Mouse (Mus musculus) CH12.LX (cell line): ENCODE results near the gene Dqx1. TPM values are rescaled to one million over a fixed set of nuclear protein-coding genes. Genes with fewer than 3 reads are reported as not detected.

ENCODE experiments used
- DNase-seq: peaks from one replicate; pipeline ENCODE4 v3.0.0-alpha.2; 2013; ENCODE audit errors: extremely low read depth
- H3K27ac ChIP-seq: 2 replicates; pipeline ENCODE4 v1.5.1; 2012; ENCODE audit warnings: low read depth, mild to moderate bottlenecking, control low read depth, moderate library complexity; ENCODE audit not compliant: insufficient read depth
- H3K27me3 ChIP-seq: replicated peaks from 2 replicates; pipeline ENCODE3; 2012; ENCODE audit warnings: inconsistent platforms
- H3K36me3 ChIP-seq, 2 experiments: replicated peaks in 1 of 2; 2 replicates each; pipeline versions ENCODE3 to v1.6.1; 2012; ENCODE audit warnings: inconsistent platforms in 1 of 2, low read length in 1 of 2, mild to moderate bottlenecking in 1 of 2, mixed read lengths in 1 of 2, moderate library complexity in 1 of 2; ENCODE audit not compliant: control insufficient read depth in 1 of 2, insufficient read depth in 1 of 2
- H3K4me1 ChIP-seq, 2 experiments: 2 replicates each; pipeline ENCODE4 v1.6.1; 2012; ENCODE audit warnings: inconsistent platforms in 1 of 2, moderate library complexity in 1 of 2; ENCODE audit not compliant: insufficient read depth in 2 of 2, control insufficient read depth in 1 of 2
- H3K4me2 ChIP-seq: 2 replicates; pipeline ENCODE4 v1.6.1; 2012; ENCODE audit warnings: low read depth, mild to moderate bottlenecking, control low read depth; ENCODE audit not compliant: poor library complexity, insufficient read depth, severe bottlenecking
- H3K4me3 ChIP-seq, 3 experiments: fragments of 150-350 bp in 1 of 3; sonication (generic) in 1 of 3; replicated peaks in 1 of 3; 2 replicates each; pipeline versions ENCODE3 to v1.5.1; 2011 to 2012; ENCODE audit warnings: low read depth in 2 of 3, low read length in 2 of 3, mild to moderate bottlenecking in 2 of 3, moderate library complexity in 2 of 3, control low read depth in 1 of 3, improper control_type of control experiment in 1 of 3, inconsistent platforms in 1 of 3, mixed read lengths in 1 of 3; ENCODE audit not compliant: poor library complexity in 1 of 3
- H3K79me2 ChIP-seq: replicated peaks from 2 replicates; pipeline ENCODE4 v1.6.1; 2012; ENCODE audit warnings: mild to moderate bottlenecking, moderate library complexity; ENCODE audit not compliant: control insufficient read depth, poor library complexity, insufficient read depth, severe bottlenecking; ENCODE audit errors: extremely low read depth
- H3K9ac ChIP-seq: 2 replicates; pipeline ENCODE4 v1.6.1; 2012; ENCODE audit warnings: low read depth, mild to moderate bottlenecking, control low read depth, moderate library complexity; ENCODE audit not compliant: insufficient read depth
- H3K9me3 ChIP-seq: replicated peaks from 2 replicates; pipeline ENCODE3; 2012; ENCODE audit warnings: low read length, inconsistent platforms, mixed read lengths
- BHLHE40 ChIP-seq: IDR thresholded peaks from 2 replicates; pipeline ENCODE4 v1.6.1; 2011; ENCODE audit warnings: mild to moderate bottlenecking, low read depth, low read length, improper control_type of control experiment
- CHD1 ChIP-seq: IDR thresholded peaks from 2 replicates; pipeline ENCODE4 v1.6.1; 2012; ENCODE audit warnings: low read depth, low read length, improper control_type of control experiment, inconsistent platforms
- CHD2 ChIP-seq: IDR thresholded peaks from 2 replicates; pipeline ENCODE4 v1.6.1; 2011; ENCODE audit warnings: low read length, improper control_type of control experiment
- E2F4 ChIP-seq: IDR thresholded peaks from 2 replicates; pipeline ENCODE4 v1.6.1; 2011; ENCODE audit warnings: low read depth, low read length, improper control_type of control experiment; ENCODE audit not compliant: insufficient replicate concordance
- ELF1 ChIP-seq: IDR thresholded peaks from 2 replicates; pipeline ENCODE4 v1.6.1; 2014; ENCODE audit warnings: low read depth, mild to moderate bottlenecking, inconsistent platforms, low read length, improper control_type of control experiment
- ETS1 ChIP-seq: conservative IDR thresholded peaks from 2 replicates; pipeline ENCODE4 v1.6.1; 2012; ENCODE audit warnings: low read depth, mild to moderate bottlenecking, inconsistent platforms, low read length, improper control_type of control experiment, moderate library complexity
- GABPA ChIP-seq: IDR thresholded peaks from 2 replicates; pipeline ENCODE4 v1.6.1; 2012; ENCODE audit warnings: low read depth, low read length, improper control_type of control experiment, inconsistent platforms; ENCODE audit not compliant: insufficient replicate concordance
- HCFC1 ChIP-seq: IDR thresholded peaks from 2 replicates; pipeline ENCODE4 v1.6.1; 2012; ENCODE audit warnings: low read depth, mild to moderate bottlenecking, inconsistent platforms, low read length, improper control_type of control experiment
- IRF4 ChIP-seq: IDR thresholded peaks from 2 replicates; pipeline ENCODE4 v1.6.1; 2014; ENCODE audit warnings: low read depth, mild to moderate bottlenecking, inconsistent platforms, low read length, improper control_type of control experiment
- KAT2A ChIP-seq: IDR thresholded peaks from 2 replicates; pipeline ENCODE4 v1.6.1; 2012; ENCODE audit warnings: low read length, improper control_type of control experiment, inconsistent platforms; ENCODE audit not compliant: insufficient replicate concordance
- MAFK ChIP-seq: IDR thresholded peaks from 2 replicates; pipeline ENCODE4 v1.6.1; 2011; ENCODE audit warnings: low read length, improper control_type of control experiment; ENCODE audit not compliant: insufficient replicate concordance
- MAZ ChIP-seq: IDR thresholded peaks from 2 replicates; pipeline ENCODE4 v1.6.1; 2012; ENCODE audit warnings: low read depth, mild to moderate bottlenecking, inconsistent platforms, low read length, improper control_type of control experiment, moderate library complexity
- MYC ChIP-seq: IDR thresholded peaks from 2 replicates; pipeline ENCODE4 v1.6.1; 2011; ENCODE audit warnings: low read depth, mild to moderate bottlenecking, improper control_type of control experiment, low read length
- NELFE ChIP-seq: IDR thresholded peaks from 2 replicates; pipeline ENCODE4 v1.6.1; 2011; ENCODE audit warnings: low read depth, low read length, improper control_type of control experiment
- PAX5 ChIP-seq: IDR thresholded peaks from 2 replicates; pipeline ENCODE4 v1.6.1; 2012; ENCODE audit warnings: low read length, inconsistent platforms, mixed read lengths
- POLR2A ChIP-seq: IDR thresholded peaks from 2 replicates; pipeline ENCODE4 v1.6.1; 2011; ENCODE audit warnings: low read depth, mild to moderate bottlenecking, improper control_type of control experiment, low read length
- RAD21 ChIP-seq: IDR thresholded peaks from 2 replicates; pipeline ENCODE4 v1.6.1; 2011; ENCODE audit warnings: low read depth, mild to moderate bottlenecking, low read length, improper control_type of control experiment, moderate library complexity
- SIN3A ChIP-seq: IDR thresholded peaks from 2 replicates; pipeline ENCODE4 v1.6.1; 2012; ENCODE audit warnings: low read length, improper control_type of control experiment, inconsistent platforms
- TCF12 ChIP-seq: IDR thresholded peaks from 2 replicates; pipeline ENCODE4 v1.6.1; 2014; ENCODE audit warnings: low read depth, mild to moderate bottlenecking, inconsistent platforms, low read length, improper control_type of control experiment
- UBTF ChIP-seq: IDR thresholded peaks from 2 replicates; pipeline ENCODE4 v1.6.1; 2012; ENCODE audit warnings: low read depth, mild to moderate bottlenecking, inconsistent platforms, low read length, improper control_type of control experiment, moderate library complexity
- USF2 ChIP-seq: conservative IDR thresholded peaks from 2 replicates; pipeline ENCODE4 v1.6.1; 2011; ENCODE audit warnings: low read depth, low read length, improper control_type of control experiment
- ZKSCAN1 ChIP-seq: IDR thresholded peaks from 2 replicates; pipeline ENCODE4 v1.6.1; 2012; ENCODE audit warnings: low read depth, inconsistent platforms, low read length, improper control_type of control experiment, borderline replicate concordance
- ZNF384 ChIP-seq: IDR thresholded peaks from 2 replicates; pipeline ENCODE4 v1.6.1; 2012; ENCODE audit warnings: low read depth, low read length, improper control_type of control experiment, inconsistent platforms
- dilution Hi-C: fragments of 300-500 bp; cut with MboI; formaldehyde crosslinking; loops from 2 replicates; pipeline ENCODE4 v1.14.3; 2020; ENCODE audit warnings: low sequenced_read_pairs; ENCODE audit not compliant: extremely low pct_unique_long_range_greater_than_20kb, extremely low pct_ligation_motif_present
- in situ Hi-C: fragments of 300-500 bp; cut with MboI; formaldehyde crosslinking; loops from 3 replicates; pipeline ENCODE4 v1.14.3; 2019; ENCODE audit warnings: low sequenced_read_pairs, low pct_ligation_motif_present, low pct_unique_long_range_greater_than_20kb, mixed read lengths
- polyA plus RNA-seq: library from polyadenylated mRNA; unstranded; fragments of >175 nt; gene quantifications from 2 replicates; pipeline ENCODE4 v1.2.1, GENCODE M21; 2012; ENCODE audit warnings: low read depth; ENCODE audit not compliant: insufficient read length
- total RNA-seq, 2 experiments: library from RNA; depleted of rRNA; stranded (reverse); fragments of 300-350 nt in 1 of 2; fragments of >200 nt in 1 of 2; gene quantifications; 2 replicates each; pipeline ENCODE4 v1.2.3; 2012 to 2014

The Dqx1 gene
- total and polyA plus RNA-seq, 3 experiments = 1.3 to 2.9 (median 2.2) TPM

GRCm38 (mm10) chr6:83033249-83034185, 24.1 kb upstream of the Dqx1 start, which contains the start of the genes Dok1 and Loxl3:
Gene Dok1, minus strand, starts transcription at chr6:83033471.
Gene Loxl3, plus strand, starts transcription at chr6:83034173.
- peak within 1 kb of the TSS; percentile 64 to 90 (median 80) for H3K4me3 ChIP-seq
- peaks cover 13 to 35% of the 10 kb centered on the region in 2 experiments for H3K36me3 ChIP-seq
- H3K4me1 ChIP-seq = peaks cover 12 to 53% of the 10 kb centered on the region in 2 experiments
- peaks cover 3% of the 10 kb centered on the region for H3K79me2 ChIP-seq
- DNase-seq = no peak
- TF ChIP-seq SIN3A (peak; percentile 70; the same call in 1 of the 2 replicates), MAFK (peak; percentile 94), KAT2A (no peak), BHLHE40 (peak; percentile 34; the same call in 1 of the 2 replicates), USF2 (no peak), ELF1 (peak; percentile 74), ZNF384 (no peak), POLR2A (peak; percentile 73; the same call in 1 of the 2 replicates), TCF12 (no peak), MYC (no peak), CHD2 (peak; percentile 30; the same call in 1 of the 2 replicates), GABPA (peak; percentile 86), HCFC1 (peak; percentile 22)
- in situ Hi-C loops = no loop called here
- H3K27ac ChIP-seq = no peak within 1 kb of the TSS
- dilution Hi-C loops = no loop called here
- H3K9ac ChIP-seq = peak within 1 kb of the TSS; percentile 74
- no peaks in the 10 kb centered on the region for H3K9me3 ChIP-seq
- H3K4me2 ChIP-seq = peak within 1 kb of the TSS; percentile 77
- peaks cover 8% of the 10 kb centered on the region for H3K27me3 ChIP-seq

DNA sequence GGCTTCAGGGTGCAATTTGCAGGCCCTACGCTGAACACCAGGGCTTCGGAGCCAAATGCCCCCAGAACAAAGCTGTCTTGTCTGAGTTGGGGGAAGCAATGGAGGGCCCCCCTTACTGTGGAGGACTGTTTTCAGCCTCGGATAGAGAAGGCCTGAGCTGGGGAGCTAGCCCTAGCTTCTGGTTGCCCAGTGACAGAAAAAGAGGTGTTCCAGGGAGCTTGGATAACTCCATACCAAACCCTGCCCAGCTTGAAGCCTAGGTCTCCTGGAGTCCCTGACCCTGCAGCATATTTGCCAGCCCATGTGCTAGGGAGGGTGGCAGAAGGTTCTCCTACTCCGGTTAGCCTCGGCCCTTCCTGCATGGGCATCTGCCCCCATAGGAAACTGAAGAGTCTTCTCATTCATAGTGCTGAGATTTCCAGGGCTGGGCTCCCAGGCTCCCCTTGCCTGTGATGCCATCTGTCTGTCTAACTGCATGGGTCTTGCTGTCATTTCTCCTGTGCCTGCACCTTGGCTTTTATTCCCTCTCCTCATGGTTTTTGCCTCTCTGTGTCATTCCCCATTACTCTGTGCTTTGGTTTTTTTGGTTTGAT, 23.1 kb upstream of the Dqx1 start:
- peaks cover 13 to 28% of the 10 kb centered on the region in 2 experiments for H3K36me3 ChIP-seq
- no peak for DNase-seq
- in situ Hi-C loops (no loop called here), dilution Hi-C loops (no loop called here)
- H3K27me3 ChIP-seq = peaks cover 8% of the 10 kb centered on the region
- H3K27ac ChIP-seq = no peak overlapping the region
- no peak overlapping the region for H3K4me2 ChIP-seq
- H3K4me3 ChIP-seq = no peak overlapping the region
- TF ChIP-seq NELFE = no peak
- no peak for TF ChIP-seq UBTF
- TF ChIP-seq IRF4 = no peak
- no peak for TF ChIP-seq E2F4
- no peak for TF ChIP-seq ELF1
- no peak for TF ChIP-seq MAZ
- TF ChIP-seq PAX5 = no peak
- TF ChIP-seq CHD1 = no peak
- TF ChIP-seq RAD21 = no peak
- no peak for TF ChIP-seq ZKSCAN1
- TF ChIP-seq MYC = no peak
- no peak for TF ChIP-seq TCF12
- TF ChIP-seq CHD2 = no peak
- no peak for TF ChIP-seq ETS1
- no peaks in the 10 kb centered on the region for H3K9me3 ChIP-seq
- peaks cover 3% of the 10 kb centered on the region for H3K79me2 ChIP-seq
- H3K4me1 ChIP-seq = peaks cover 12 to 51% of the 10 kb centered on the region in 2 experiments
- no peak overlapping the region for H3K9ac ChIP-seq
